Mouse (Mus musculus) ES-Bruce4 (cell line): ENCODE results near the gene Cfap74. TPM values are rescaled to one million over a fixed set of nuclear protein-coding genes. Genes with fewer than 3 reads are reported as not detected.

Source experiments
- H3K27ac ChIP-seq: 2 replicates; pipeline ENCODE4 v1.5.1; 2012; ENCODE audit warnings: low read length, inconsistent platforms; ENCODE audit not compliant: insufficient read depth
- H3K27me3 ChIP-seq: 2 replicates; pipeline ENCODE4 v1.6.1; 2012; ENCODE audit warnings: mild to moderate bottlenecking, low read length, inconsistent platforms; ENCODE audit not compliant: control insufficient read depth, poor library complexity, insufficient read depth, severe bottlenecking
- H3K36me3 ChIP-seq: 2 replicates; pipeline ENCODE4 v1.6.1; 2012; ENCODE audit warnings: inconsistent platforms, mild to moderate bottlenecking, low read length, moderate library complexity; ENCODE audit not compliant: control insufficient read depth, poor library complexity, insufficient read depth, severe bottlenecking
- H3K4me1 ChIP-seq: one replicate; pipeline ENCODE4 v1.8.1; 2011; ENCODE audit warnings: low read length; ENCODE audit not compliant: control insufficient read depth, insufficient read depth
- H3K4me3 ChIP-seq: 2 replicates; pipeline ENCODE4 v1.5.1; 2011; ENCODE audit warnings: low read depth, mild to moderate bottlenecking, low read length
- H3K9ac ChIP-seq: 2 replicates; pipeline ENCODE4 v1.6.1; 2012; ENCODE audit warnings: low read depth, mild to moderate bottlenecking, inconsistent platforms; ENCODE audit not compliant: poor library complexity, severe bottlenecking
- H3K9me3 ChIP-seq: replicated peaks from 2 replicates; pipeline ENCODE4 v1.6.1; 2012; ENCODE audit warnings: mild to moderate bottlenecking, low read length, inconsistent platforms; ENCODE audit not compliant: control insufficient read depth, poor library complexity, insufficient read depth, severe bottlenecking
- CTCF ChIP-seq: IDR thresholded peaks from one replicate; pipeline ENCODE4 v1.8.1; 2011; ENCODE audit warnings: low read depth, low read length
- EP300 ChIP-seq: IDR thresholded peaks from 2 replicates; pipeline ENCODE4 v1.6.1; 2011; ENCODE audit warnings: low read depth, low read length; ENCODE audit not compliant: insufficient read depth
- POLR2A ChIP-seq: IDR thresholded peaks from one replicate; pipeline ENCODE4 v1.8.1; 2011; ENCODE audit warnings: low read length; ENCODE audit not compliant: insufficient read depth
- polyA plus RNA-seq: library from polyadenylated mRNA; stranded (reverse); fragments of >200 nt; gene quantifications from 2 replicates; pipeline ENCODE4 v1.2.4, GENCODE M21; 2011; ENCODE audit warnings: low read depth; ENCODE audit not compliant: missing spikeins, insufficient read depth, insufficient read length

Cfap74 gene
- polyA plus RNA-seq, 1 experiment = 3.3 TPM

- Histone ChIP-seq H3K36me3 (no peaks in the 10 kb centered on the region), H3K27ac (no peak overlapping the region), H3K9me3 (no peaks in the 10 kb centered on the region), H3K27me3 (no peaks in the 10 kb centered on the region), H3K4me1 (no peaks in the 10 kb centered on the region), H3K9ac (no peak overlapping the region), H3K4me3 (no peak overlapping the region)
- TF ChIP-seq EP300 (no peak), POLR2A (no peak), CTCF (no peak)
Observed at GRCm38 (mm10) chr4:155488232-155489025, 79.4 kb downstream of the Cfap74 start.

GRCm38 (mm10) chr4:155489101-155489970 lies 80.3 kb downstream of the Cfap74 start:
- H3K9me3 ChIP-seq = no peaks in the 10 kb centered on the region
- H3K36me3 ChIP-seq = no peaks in the 10 kb centered on the region
- H3K27me3 ChIP-seq = no peaks in the 10 kb centered on the region
- no peak overlapping the region for H3K4me3 ChIP-seq
- H3K9ac ChIP-seq = no peak overlapping the region
- H3K27ac ChIP-seq = no peak overlapping the region
- TF ChIP-seq CTCF (no peak), POLR2A (no peak), EP300 (no peak)
- H3K4me1 ChIP-seq = no peaks in the 10 kb centered on the region

GRCm38 (mm10) chr4:155490456-155490855 lies 81.5 kb downstream of the Cfap74 start:
- Histone ChIP-seq H3K27me3 (no peaks in the 10 kb centered on the region), H3K4me3 (peak overlapping the region; percentile 87), H3K9me3 (no peaks in the 10 kb centered on the region), H3K36me3 (no peaks in the 10 kb centered on the region), H3K9ac (peak overlapping the region; percentile 100), H3K4me1 (no peaks in the 10 kb centered on the region), H3K27ac (no peak overlapping the region)
- no peak for TF ChIP-seq EP300
- TF ChIP-seq CTCF = no peak
- TF ChIP-seq POLR2A = no peak

GRCm38 (mm10) chr4:155490990-155491504 lies 82.1 kb downstream of the Cfap74 start, which contains the start of gene Gnb1:
Gene Gnb1 (plus strand): TSS chr4:155491361.
- Histone ChIP-seq H3K4me1 (no peaks in the 10 kb centered on the region), H3K36me3 (no peaks in the 10 kb centered on the region; the same call in 1 of the 2 replicates), H3K27ac (peak within 1 kb of the TSS; percentile 57; the same call in 1 of the 2 replicates), H3K27me3 (no peaks in the 10 kb centered on the region), H3K9me3 (no peaks in the 10 kb centered on the region), H3K9ac (peak within 1 kb of the TSS; percentile 100), H3K4me3 (peak within 1 kb of the TSS; percentile 99)
- TF ChIP-seq EP300 (no peak), POLR2A (no peak), CTCF (no peak)

- no peak for TF ChIP-seq EP300
- no peak for TF ChIP-seq POLR2A
- no peak for TF ChIP-seq CTCF
- Histone ChIP-seq H3K4me3 (peak overlapping the region; percentile 99), H3K9me3 (no peaks in the 10 kb centered on the region), H3K9ac (peak overlapping the region; percentile 100), H3K27me3 (no peaks in the 10 kb centered on the region), H3K4me1 (no peaks in the 10 kb centered on the region), H3K36me3 (no peaks in the 10 kb centered on the region; the same call in 1 of the 2 replicates), H3K27ac (peak overlapping the region; percentile 57; the same call in 1 of the 2 replicates)
Observed at GRCm38 (mm10) chr4:155491529-155492130, 82.6 kb downstream of the Cfap74 start.
